Mouse (Mus musculus): Measurements from ENCODE around the gene C130026I21Rik. TPM values are rescaled to one million over a fixed set of nuclear protein-coding genes. Genes with fewer than 3 reads are reported as not detected.

C130026I21Rik gene
- total RNA-seq (2023), result 10 to 100 TPM; 77.3 to 81.1 TPM

DNA sequence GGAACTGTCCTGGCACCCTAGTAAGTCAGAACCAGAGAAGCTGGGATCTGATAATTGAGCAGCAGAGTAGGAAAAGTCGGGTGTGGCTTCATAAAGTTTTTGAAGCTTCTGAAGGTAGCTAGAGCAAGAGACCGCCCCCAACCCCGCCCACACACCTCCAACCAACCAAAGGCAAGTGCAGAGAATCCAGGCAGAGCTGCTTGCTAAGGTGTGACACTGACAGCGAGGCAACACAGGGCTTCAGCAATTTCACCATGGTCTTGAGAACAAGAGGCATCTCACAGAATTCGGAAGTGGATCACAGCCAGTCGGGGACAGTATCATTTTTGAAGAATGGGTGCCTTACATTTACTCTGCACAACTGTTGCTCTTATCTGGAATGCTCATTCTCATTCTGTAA, at the start of gene C130026I21Rik:
Gene C130026I21Rik, minus strand, starts transcription at position 101 of the 400 bp plus-strand sequence.

DNA sequence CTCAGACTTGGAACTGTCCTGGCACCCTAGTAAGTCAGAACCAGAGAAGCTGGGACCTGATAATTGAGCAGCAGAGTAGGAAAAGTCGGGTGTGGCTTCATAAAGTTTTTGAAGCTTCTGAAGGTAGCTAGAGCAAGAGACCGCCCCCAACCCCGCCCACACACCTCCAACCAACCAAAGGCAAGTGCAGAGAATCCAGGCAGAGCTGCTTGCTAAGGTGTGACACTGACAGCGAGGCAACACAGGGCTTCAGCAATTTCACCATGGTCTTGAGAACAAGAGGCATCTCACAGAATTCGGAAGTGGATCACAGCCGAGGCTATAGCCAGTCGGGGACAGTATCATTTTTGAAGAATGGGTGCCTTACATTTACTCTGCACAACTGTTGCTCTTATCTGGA, 160.6 kb downstream of the C130026I21Rik start, which contains the start of gene A530032D15Rik:
Gene A530032D15Rik, minus strand, starts transcription at position 101 of the 400 bp plus-strand sequence.

DNA sequence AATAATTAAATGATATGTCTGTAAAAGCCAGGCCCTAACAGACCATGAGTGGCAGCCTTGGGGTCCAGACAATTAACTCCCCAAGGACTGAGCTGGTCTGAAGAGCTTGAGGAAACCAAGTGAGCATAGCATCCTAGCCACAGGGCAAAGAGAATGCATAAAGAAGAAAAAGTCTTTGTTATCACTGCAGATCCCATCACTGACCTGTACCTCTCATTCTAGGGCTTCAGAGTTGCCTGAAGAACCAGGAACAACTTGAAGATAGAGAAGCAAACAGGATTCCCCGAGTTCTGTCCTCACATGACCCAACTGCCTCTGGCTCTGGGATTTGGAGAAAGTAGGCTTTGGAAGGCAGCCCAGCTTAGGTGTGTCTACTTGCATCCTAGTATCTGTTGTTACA, 170.5 kb downstream of the C130026I21Rik start, which contains the start of gene Gm10553:
Gene Gm10553, plus strand, starts transcription at position 301 of the 400 bp plus-strand sequence.

Other genes with a start within 250 kb of the C130026I21Rik start
- gene Gm10553, start 170.4 kb downstream of the C130026I21Rik start, total RNA-seq (2023), result not detected
- 10 to 100 TPM; 26.6 to 36.0 TPM for gene A530032D15Rik, start 160.7 kb downstream of the C130026I21Rik start, total RNA-seq (2023)